Mouse (Mus musculus) ES-Bruce4 (cell line): ENCODE measurements around the gene Otop1.

Experiments
- CTCF ChIP-seq: IDR thresholded peaks from one replicate; pipeline ENCODE4 v1.8.1; 2011; ENCODE audit warnings: low read depth, low read length
- POLR2A ChIP-seq: IDR thresholded peaks from one replicate; pipeline ENCODE4 v1.8.1; 2011; ENCODE audit warnings: low read length; ENCODE audit not compliant: insufficient read depth

- TF ChIP-seq POLR2A: no peak
- TF ChIP-seq CTCF: peak; percentile 48
Observed at GRCm38 (mm10) chr5:38236627-38237026, 39.1 kb upstream of the Otop1 start.
